Mouse (Mus musculus): ENCODE measurements around the gene Lrrc56. TPM values are rescaled to one million over a fixed set of nuclear protein-coding genes. Genes with fewer than 3 reads are reported as not detected.

Gene Lrrc56
- total and polyA plus RNA-seq, 2 experiments from 2014 or later, result 10.2 to 11.7 TPM

- Histone ChIP-seq H3K27ac (ENCODE audit: low read depth, low read length) (no peak overlapping the region), H3K4me3 (ENCODE audit: low read depth, low read length) (no peak overlapping the region), H3K4me1 (ENCODE audit: insufficient read depth) (peaks cover 12% of the 10 kb centered on the region), H3K27me3 (ENCODE audit: insufficient read depth, low read length) (no peaks in the 10 kb centered on the region), H3K9me3 (ENCODE audit: low read length) (no peaks in the 10 kb centered on the region), H3K9ac (no peak overlapping the region), H3K4me2 (ENCODE audit: low read depth) (no peak overlapping the region), H3K36me3 (ENCODE audit: insufficient read depth) (peaks cover 35% of the 10 kb centered on the region)
- ATAC-seq, result no peak
- 89% methylated on average over 14 of the region's 14 CpGs for WGBS
- no peak for DNase-seq
- TF ChIP-seq CTCF (IDR thresholded peaks at IDR 0.05; ENCODE audit: low read depth), result no peak
These were observed 2.9 kb upstream of the Lrrc56 start for GRCm38 (mm10) chr7:141191036-141191435.

- TF ChIP-seq CTCF (IDR thresholded peaks at IDR 0.05; ENCODE audit: low read depth), result no peak
- peaks cover 12% of the 10 kb centered on the region for H3K4me1 ChIP-seq (ENCODE audit: insufficient read depth)
- no peaks in the 10 kb centered on the region for H3K27me3 ChIP-seq (ENCODE audit: insufficient read depth, low read length)
- H3K4me2 ChIP-seq (ENCODE audit: low read depth), result peak overlapping the region; percentile 99
- no peak overlapping the region; the same call in 1 of the 2 replicates for H3K9ac ChIP-seq
- no peaks in the 10 kb centered on the region for H3K9me3 ChIP-seq (ENCODE audit: low read length)
- DNase-seq (no peak), ATAC-seq (no peak)
- peak overlapping the region; percentile 97; the same call in 1 of the 2 replicates for H3K4me3 ChIP-seq (ENCODE audit: low read depth, low read length)
- no peak overlapping the region for H3K27ac ChIP-seq (ENCODE audit: low read depth, low read length)
- H3K36me3 ChIP-seq (ENCODE audit: insufficient read depth), result peaks cover 35% of the 10 kb centered on the region
- WGBS, result 90% methylated on average over 24 of the region's 24 CpGs
These were observed 1.9 kb upstream of the Lrrc56 start for GRCm38 (mm10) chr7:141191796-141192685.

DNA sequence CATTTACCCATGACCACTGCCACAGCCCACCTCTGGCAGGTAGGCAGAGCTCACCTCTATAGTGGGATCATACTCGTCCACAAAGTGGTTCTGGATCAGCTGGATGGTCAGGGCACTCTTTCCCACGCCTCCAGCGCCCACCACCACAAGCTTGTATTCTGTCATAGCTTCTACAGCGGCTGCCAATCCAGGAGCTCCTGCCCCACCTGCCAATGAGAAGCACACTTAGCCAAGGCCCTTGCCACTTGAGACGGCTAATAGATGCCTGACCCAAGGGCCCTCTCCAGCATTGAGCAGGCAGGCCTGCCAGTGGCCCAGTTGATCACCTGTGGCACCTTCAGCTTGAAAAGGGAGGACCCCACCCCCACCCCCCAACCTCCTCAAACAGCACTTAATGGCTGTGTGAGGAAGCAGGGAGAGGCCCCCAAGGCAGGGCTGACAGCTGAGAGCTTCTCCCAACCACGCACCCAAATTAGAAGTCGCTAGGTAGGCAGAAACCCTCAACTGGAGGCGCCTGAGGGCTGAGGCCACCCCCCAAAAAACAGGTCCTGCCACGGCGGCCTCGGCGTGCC lies 1.1 kb upstream of the Lrrc56 start:
- peak overlapping the region; percentile 94 for H3K9ac ChIP-seq
- peak overlapping the region; percentile 97 for H3K4me3 ChIP-seq (ENCODE audit: low read depth, low read length)
- H3K27me3 ChIP-seq (ENCODE audit: insufficient read depth, low read length), result no peaks in the 10 kb centered on the region
- peaks cover 12% of the 10 kb centered on the region for H3K4me1 ChIP-seq (ENCODE audit: insufficient read depth)
- TF ChIP-seq CTCF (IDR thresholded peaks at IDR 0.05; ENCODE audit: low read depth), result no peak
- H3K36me3 ChIP-seq (ENCODE audit: insufficient read depth), result peaks cover 35% of the 10 kb centered on the region
- H3K4me2 ChIP-seq (ENCODE audit: low read depth), result peak overlapping the region; percentile 99
- peak overlapping the region; percentile 82 for H3K27ac ChIP-seq (ENCODE audit: low read depth, low read length)
- ATAC-seq, result no peak
- no peaks in the 10 kb centered on the region for H3K9me3 ChIP-seq (ENCODE audit: low read length)
- DNase-seq, result no peak
- WGBS, result 24% methylated on average over 12 of the region's 12 CpGs

DNA sequence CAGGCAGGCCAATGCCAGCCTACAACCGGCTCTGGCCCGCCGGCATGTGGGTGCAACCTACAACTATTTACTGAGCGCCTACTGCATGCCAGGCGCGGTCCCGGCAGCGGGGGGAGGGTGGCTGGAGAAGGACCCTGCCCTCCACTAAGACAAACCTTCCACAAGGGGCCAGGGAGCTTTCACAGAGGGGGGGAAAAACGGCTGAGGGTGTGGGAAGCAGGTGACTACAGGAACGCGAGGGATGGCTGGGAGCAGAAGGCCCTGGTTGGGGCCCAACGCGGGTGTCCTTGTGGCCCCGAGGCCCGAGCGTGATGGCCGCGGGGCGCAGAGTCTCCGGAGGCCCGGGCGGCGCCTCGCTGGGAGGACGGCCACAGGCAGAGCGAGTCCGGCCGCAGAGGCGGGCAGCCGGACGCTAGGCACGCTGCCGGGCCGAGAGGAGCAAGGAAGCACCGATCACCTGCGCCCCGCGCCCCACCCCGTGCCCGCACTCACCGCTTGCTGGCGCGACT lies 555 bp upstream of the Lrrc56 start:
- Histone ChIP-seq H3K4me3 (ENCODE audit: low read depth, low read length) (peak overlapping the region; percentile 97), H3K4me2 (ENCODE audit: low read depth) (peak overlapping the region; percentile 99), H3K27ac (ENCODE audit: low read depth, low read length) (peak overlapping the region; percentile 82), H3K36me3 (ENCODE audit: insufficient read depth) (peaks cover 35% of the 10 kb centered on the region), H3K9ac (peak overlapping the region; percentile 94), H3K4me1 (ENCODE audit: insufficient read depth) (peaks cover 12% of the 10 kb centered on the region), H3K9me3 (ENCODE audit: low read length) (no peaks in the 10 kb centered on the region), H3K27me3 (ENCODE audit: insufficient read depth, low read length) (no peaks in the 10 kb centered on the region)
- peak; percentile 15 for ATAC-seq
- 1% methylated on average over 39 of the region's 43 CpGs for WGBS
- 0 out of 2 replicates have a peak, but pooled peaks have one; percentile 9 for TF ChIP-seq CTCF (IDR thresholded peaks at IDR 0.05; ENCODE audit: low read depth)
- peak; percentile 43 for DNase-seq

DNA sequence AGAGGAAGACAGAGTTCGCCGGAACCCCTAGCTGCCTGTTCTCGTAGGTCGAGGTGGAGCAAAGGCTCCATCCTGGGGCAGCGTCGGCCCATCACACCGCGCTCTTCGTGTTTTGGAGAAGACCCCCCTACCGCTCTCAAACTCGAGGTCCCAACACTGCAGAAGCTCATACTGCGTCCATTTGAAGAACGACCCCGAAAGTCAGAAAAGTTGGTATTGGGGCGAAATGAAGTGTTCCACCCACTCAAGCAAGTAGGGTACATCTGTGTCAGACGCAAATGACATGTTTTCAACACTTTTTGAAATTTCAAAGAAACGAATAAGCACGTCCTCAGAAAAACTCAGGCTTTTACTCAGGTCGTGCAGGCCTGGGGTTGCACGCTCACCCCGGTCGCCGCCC lies 452 bp downstream of the Lrrc56 start:
- peak overlapping the region; percentile 97 for H3K4me3 ChIP-seq (ENCODE audit: low read depth, low read length)
- under 1% methylated on average over 23 of the region's 23 CpGs for WGBS
- peak overlapping the region; percentile 94 for H3K9ac ChIP-seq
- no peak for TF ChIP-seq CTCF (IDR thresholded peaks at IDR 0.05; ENCODE audit: low read depth)
- peaks cover 29% of the 10 kb centered on the region for H3K36me3 ChIP-seq (ENCODE audit: insufficient read depth)
- H3K4me2 ChIP-seq (ENCODE audit: low read depth), result peak overlapping the region; percentile 99
- H3K9me3 ChIP-seq (ENCODE audit: low read length), result no peaks in the 10 kb centered on the region
- no peaks in the 10 kb centered on the region for H3K27me3 ChIP-seq (ENCODE audit: insufficient read depth, low read length)
- no peak for DNase-seq
- H3K27ac ChIP-seq (ENCODE audit: low read depth, low read length), result peak overlapping the region; percentile 79
- peaks cover 12% of the 10 kb centered on the region for H3K4me1 ChIP-seq (ENCODE audit: insufficient read depth)
- no peak for ATAC-seq

DNA sequence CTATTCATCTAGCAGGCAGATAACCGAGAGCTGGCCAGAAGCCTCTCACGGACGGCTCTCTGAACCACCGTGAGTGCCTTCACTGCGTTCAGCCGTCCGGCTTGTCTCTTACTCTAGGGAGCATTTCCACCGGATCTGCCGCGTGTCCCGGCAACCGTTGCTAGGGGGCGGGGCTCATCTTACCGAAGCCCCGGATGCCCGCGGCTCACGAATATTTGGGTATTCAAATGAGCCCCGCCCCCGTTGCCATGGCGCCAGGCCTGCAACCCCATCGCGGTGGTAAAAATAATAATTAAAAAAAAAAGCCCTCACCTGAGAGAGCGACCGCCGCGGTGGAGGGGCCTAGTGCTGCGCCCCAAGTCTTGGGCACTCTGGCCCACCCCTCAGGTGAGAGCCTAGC lies 873 bp downstream of the Lrrc56 start:
- Histone ChIP-seq H3K27ac (ENCODE audit: low read depth, low read length) (peak overlapping the region; percentile 72), H3K9ac (peak overlapping the region; percentile 48), H3K27me3 (ENCODE audit: insufficient read depth, low read length) (no peaks in the 10 kb centered on the region), H3K4me3 (ENCODE audit: low read depth, low read length) (peak overlapping the region; percentile 97), H3K9me3 (ENCODE audit: low read length) (no peaks in the 10 kb centered on the region), H3K4me1 (ENCODE audit: insufficient read depth) (peaks cover 12% of the 10 kb centered on the region), H3K4me2 (ENCODE audit: low read depth) (peak overlapping the region; percentile 99), H3K36me3 (ENCODE audit: insufficient read depth) (peaks cover 25% of the 10 kb centered on the region)
- ATAC-seq (peak; percentile 59), DNase-seq (peak; percentile 93)
- TF ChIP-seq CTCF (IDR thresholded peaks at IDR 0.05; ENCODE audit: low read depth), result no peak
- 2% methylated on average over 28 of the region's 28 CpGs for WGBS

DNA sequence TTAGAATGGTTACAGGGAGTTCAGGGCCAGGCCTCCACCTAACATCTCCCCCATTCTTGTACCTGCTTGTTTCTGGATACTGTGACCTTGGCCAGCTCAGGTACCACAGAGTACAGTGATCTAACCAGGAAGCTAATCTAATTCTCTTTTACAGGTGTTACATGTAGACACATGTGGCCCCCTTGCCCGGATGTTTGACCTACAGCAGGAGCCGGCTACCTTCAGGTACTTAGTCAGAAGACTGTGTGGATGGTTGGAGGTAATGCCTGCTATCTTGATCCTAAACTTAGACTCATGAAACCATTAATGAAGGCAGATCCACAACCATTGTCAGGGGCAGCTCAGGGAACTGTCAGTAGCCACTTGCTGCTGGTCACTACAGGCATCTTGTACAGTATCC lies 1.8 kb downstream of the Lrrc56 start:
- Histone ChIP-seq H3K4me2 (ENCODE audit: low read depth) (no peak overlapping the region), H3K9me3 (ENCODE audit: low read length) (no peaks in the 10 kb centered on the region), H3K36me3 (ENCODE audit: insufficient read depth) (peaks cover 16% of the 10 kb centered on the region), H3K27ac (ENCODE audit: low read depth, low read length) (no peak overlapping the region), H3K4me1 (ENCODE audit: insufficient read depth) (peaks cover 12% of the 10 kb centered on the region), H3K4me3 (ENCODE audit: low read depth, low read length) (no peak overlapping the region), H3K9ac (no peak overlapping the region), H3K27me3 (ENCODE audit: insufficient read depth, low read length) (no peaks in the 10 kb centered on the region)
- no peak for DNase-seq
- 97% methylated on average over 2 of the region's 2 CpGs for WGBS
- no peak for ATAC-seq
- no peak for TF ChIP-seq CTCF (IDR thresholded peaks at IDR 0.05; ENCODE audit: low read depth)
